Comparison of ENCODE assay signal across 14 mouse cellular contexts in the genomic region with DNA sequence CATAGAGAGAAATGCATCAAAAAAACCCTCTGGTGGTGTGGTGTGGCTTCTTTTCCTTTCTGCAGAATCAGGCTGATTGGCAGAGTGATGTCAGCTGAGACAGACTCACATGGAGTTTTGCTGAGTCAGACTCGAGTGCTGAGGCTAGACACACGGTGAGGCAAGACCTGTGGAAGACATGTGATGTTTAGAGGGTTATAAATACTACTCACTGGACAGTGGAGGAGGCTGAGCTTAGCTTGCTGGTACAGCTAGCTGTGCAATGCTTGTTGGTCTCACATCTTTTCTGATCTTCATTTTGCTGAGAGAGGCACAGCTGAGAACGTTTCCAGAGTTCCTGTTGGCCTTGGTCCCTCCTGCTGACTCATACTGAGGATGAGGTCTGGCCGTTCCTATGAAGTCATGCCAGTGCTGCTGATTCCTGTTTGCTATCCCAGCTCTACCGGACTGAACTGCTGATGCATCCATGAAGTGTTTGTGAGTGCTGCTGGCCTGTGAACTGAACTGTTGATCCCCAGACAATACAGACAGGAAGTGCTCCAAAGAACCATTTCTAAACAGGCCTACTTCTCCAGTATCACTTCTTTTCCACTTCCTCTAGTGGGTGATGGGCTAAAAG.
DNase-seq lines count a peak whose midpoint lies in the region; ATAC-seq and TF ChIP-seq lines count a peak whose summit lies in the region.
"Had no signal": no experiment of that assay in that cellular context is flagged by ENCODE, and none has a peak within 500 bp of the region (broad histone marks: within the 10 kb centered on the region; RNA-seq: fewer than 3 reads in every experiment).

No protein-coding gene starts in this region.

- H3K9me3 ChIP-seq in intestine, postnatal 0 days (ENCODE audit: control insufficient read depth): peaks cover 5% of the 10 kb centered on the region; the same call in 1 of the 2 replicates
- H3K9me3 ChIP-seq in intestine, embryonic 15.5 days: no peaks in the 10 kb centered on the region
- peaks cover 6% of the 10 kb centered on the region; the same call in 1 of the 2 replicates for H3K9me3 ChIP-seq in kidney, embryonic 15.5 days (replicated peaks)
- H3K9me3 ChIP-seq in midbrain, embryonic 16.5 days (replicated peaks; ENCODE audit: control insufficient read depth, low read length, poor library complexity, severe bottlenecking): no peaks in the 10 kb centered on the region; the same call in 1 of the 2 replicates
- H3K9me3 ChIP-seq: heart, embryonic 15.5 days; neural tube, embryonic 15.5 days; stomach, embryonic 15.5 days had no signal

- peak; percentile 23 for DNase-seq in R1 (ENCODE audit: low read depth, low spot score)
- DNase-seq in heart, adult 9 months (ENCODE audit: low spot score in 2 of 2): peak; percentile 27 to 44
- no peak for DNase-seq in kidney, adult 11 months
- DNase-seq: cerebellum, adult 11-12 months had no signal

- WGBS in intestine, postnatal 0 days: 38% methylated on average over 5 of the region's 5 CpGs
- 54% methylated on average over 5 of the region's 5 CpGs for WGBS in intestine, embryonic 15.5 days
- WGBS in macrophage (ENCODE audit: missing documents): 33% methylated on average over 5 of the region's 5 CpGs
- 53% methylated on average over 5 of the region's 5 CpGs for WGBS in kidney, embryonic 15.5 days
- 70% methylated on average over 5 of the region's 5 CpGs for WGBS in midbrain, embryonic 16.5 days

- peak overlapping the region; percentile 41; the same call in 1 of the 2 replicates for H3K27ac ChIP-seq in intestine, postnatal 0 days (ENCODE audit: low read depth, low read length)
- H3K27ac ChIP-seq in intestine, embryonic 15.5 days: no peak overlapping the region
- peak overlapping the region; percentile 61 for H3K27ac ChIP-seq in macrophage
- no peak overlapping the region for H3K27ac ChIP-seq in kidney, embryonic 15.5 days
- H3K27ac ChIP-seq in midbrain, embryonic 16.5 days (ENCODE audit: low read length): no peak overlapping the region
- H3K27ac ChIP-seq: heart, embryonic 15.5 days; kidney, postnatal 0 days; neural tube, embryonic 15.5 days; stomach, embryonic 15.5 days had no signal

- no peak for TF ChIP-seq CTCF in intestine, postnatal 0 days (IDR thresholded peaks at IDR 0.05; ENCODE audit: low read depth)

- H3K27me3 ChIP-seq in intestine, postnatal 0 days (replicated peaks; ENCODE audit: control insufficient read depth, insufficient read depth, low read length): no peaks in the 10 kb centered on the region
- H3K27me3 ChIP-seq in intestine, embryonic 15.5 days (replicated peaks): no peaks in the 10 kb centered on the region
- no peaks in the 10 kb centered on the region for H3K27me3 ChIP-seq in kidney, embryonic 15.5 days
- H3K27me3 ChIP-seq in midbrain, embryonic 16.5 days (ENCODE audit: control insufficient read depth, insufficient read depth, low read depth, low read length): no peaks in the 10 kb centered on the region
- H3K27me3 ChIP-seq: heart, embryonic 15.5 days; neural tube, embryonic 15.5 days; stomach, embryonic 15.5 days had no signal

- peak; percentile 89 for ATAC-seq in intestine, postnatal 0 days
- ATAC-seq in intestine, embryonic 15.5 days: no peak
- ATAC-seq in kidney, embryonic 15.5 days (replicated peaks; ENCODE audit: low FRiP score): no peak
- no peak for ATAC-seq in midbrain, embryonic 16.5 days

- H3K4me1 ChIP-seq in intestine, postnatal 0 days (replicated peaks; ENCODE audit: control insufficient read depth, insufficient read depth, low read length): no peaks in the 10 kb centered on the region
- H3K4me1 ChIP-seq in intestine, embryonic 15.5 days (replicated peaks): no peaks in the 10 kb centered on the region
- no peaks in the 10 kb centered on the region for H3K4me1 ChIP-seq in kidney, embryonic 15.5 days
- H3K4me1 ChIP-seq in midbrain, embryonic 16.5 days (ENCODE audit: control insufficient read depth, insufficient read depth, low read length): no peaks in the 10 kb centered on the region
- H3K4me1 ChIP-seq: heart, embryonic 15.5 days; neural tube, embryonic 15.5 days; stomach, embryonic 15.5 days had no signal

- H3K4me2 ChIP-seq in intestine, postnatal 0 days (replicated peaks; ENCODE audit: low read depth): no peak overlapping the region
- no peak overlapping the region for H3K4me2 ChIP-seq in intestine, embryonic 15.5 days (replicated peaks)
- no peak overlapping the region for H3K4me2 ChIP-seq in kidney, embryonic 15.5 days
- H3K4me2 ChIP-seq in midbrain, embryonic 16.5 days (ENCODE audit: low read length): no peak overlapping the region
- H3K4me2 ChIP-seq: heart, embryonic 15.5 days; neural tube, embryonic 15.5 days; stomach, embryonic 15.5 days had no signal

- H3K79me2 ChIP-seq in macrophage (ENCODE audit: inconsistent target): no peaks in the 10 kb centered on the region

- no peak overlapping the region for H3K4me3 ChIP-seq in intestine, postnatal 0 days (ENCODE audit: low read depth, low read length)
- H3K4me3 ChIP-seq in intestine, embryonic 15.5 days (replicated peaks): no peak overlapping the region
- H3K4me3 ChIP-seq in macrophage (ENCODE audit: inconsistent target): no peak overlapping the region
- H3K4me3 ChIP-seq in kidney, embryonic 15.5 days (replicated peaks): no peak overlapping the region
- H3K4me3 ChIP-seq in midbrain, embryonic 16.5 days (ENCODE audit: low read depth, low read length): no peak overlapping the region
- H3K4me3 ChIP-seq: erythroblast, embryonic 14.5 days; heart, embryonic 15.5 days; neural tube, embryonic 15.5 days; stomach, embryonic 15.5 days had no signal

- no peaks in the 10 kb centered on the region for H3K36me3 ChIP-seq in intestine, postnatal 0 days (ENCODE audit: control insufficient read depth, insufficient read depth)
- no peaks in the 10 kb centered on the region for H3K36me3 ChIP-seq in intestine, embryonic 15.5 days
- no peaks in the 10 kb centered on the region for H3K36me3 ChIP-seq in macrophage (ENCODE audit: inconsistent target)
- H3K36me3 ChIP-seq in kidney, embryonic 15.5 days: no peaks in the 10 kb centered on the region
- no peaks in the 10 kb centered on the region for H3K36me3 ChIP-seq in midbrain, embryonic 16.5 days (ENCODE audit: control insufficient read depth, insufficient read depth, low read length)
- H3K36me3 ChIP-seq: heart, embryonic 15.5 days; neural tube, embryonic 15.5 days; stomach, embryonic 15.5 days had no signal

- H3K9ac ChIP-seq in intestine, postnatal 0 days (ENCODE audit: low read depth, low read length): no peak overlapping the region
- no peak overlapping the region for H3K9ac ChIP-seq in intestine, embryonic 15.5 days
- no peak overlapping the region for H3K9ac ChIP-seq in kidney, embryonic 15.5 days
- no peak overlapping the region for H3K9ac ChIP-seq in midbrain, embryonic 16.5 days (ENCODE audit: low read depth, low read length)
- H3K9ac ChIP-seq: heart, embryonic 15.5 days; neural tube, embryonic 15.5 days; stomach, embryonic 15.5 days had no signal

Comparison
In these comparisons a context has a peak if more than half of its experiments do, and no peak if none do; other contexts are left out.
1. H3K27ac ChIP-seq: peak in intestine, postnatal 0 days (single experiment) and macrophage (single experiment); none in intestine, embryonic 15.5 days (single experiment), kidney, embryonic 15.5 days (single experiment) and midbrain, embryonic 16.5 days (single experiment).